Mouse (Mus musculus) T-helper 2 cell (primary cell): ENCODE data around the gene Rph3al.

ENCODE experiments used
- in situ Hi-C: fragments of 300-600 bp; cut with MboI, MseI; formaldehyde crosslinking; loops from one replicate; pipeline ENCODE4 v1.15.1; 2025; ENCODE audit warnings: high pct_unique_total_duplicates

Rph3al gene

DNA sequence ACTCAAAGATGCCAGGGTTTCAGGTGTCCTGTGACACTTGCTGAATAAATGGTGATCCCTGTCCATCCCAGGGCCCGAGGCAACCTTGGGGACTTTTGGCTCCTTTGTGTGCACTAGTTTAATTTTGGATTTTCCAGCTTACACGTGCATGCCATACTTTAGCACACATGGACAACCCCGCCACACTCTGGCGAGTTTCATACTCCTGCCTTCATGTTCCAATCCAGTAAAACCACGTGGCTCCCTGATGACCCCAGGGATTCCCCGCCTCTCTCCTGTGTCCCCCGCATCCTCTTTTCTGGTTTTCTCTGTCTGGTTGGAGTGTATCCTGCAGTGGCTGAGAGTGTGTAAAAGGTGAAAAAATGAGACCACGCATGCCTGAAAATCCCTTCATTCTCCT is 110.8 kb downstream of the Rph3al start:
- in situ Hi-C loops: no loop called here

DNA sequence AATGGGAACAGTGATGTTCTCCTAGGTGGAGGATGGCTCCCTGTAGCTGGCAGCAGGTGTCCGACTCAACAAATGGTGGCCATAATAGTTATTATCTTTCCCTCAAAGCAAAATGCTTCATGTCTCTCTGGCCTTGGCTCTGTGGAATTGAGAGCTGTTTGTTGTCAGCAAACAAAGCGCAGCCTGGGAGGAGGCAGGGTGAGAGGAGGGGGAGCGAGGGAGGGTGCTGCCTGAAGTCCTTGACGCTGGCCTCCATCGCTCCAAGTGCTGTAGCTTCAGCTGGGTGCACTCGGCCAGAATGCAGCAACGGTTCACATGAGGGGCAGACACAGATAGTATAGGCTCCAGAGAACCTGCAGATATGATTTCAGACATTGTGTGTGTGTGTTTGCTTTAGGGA is 114.7 kb downstream of the Rph3al start:
- in situ Hi-C loops: loop anchor here (5.0 kb wide), 2 partner anchors 36 to 1489 kb away; no protein-coding TSS in a partner anchor

DNA sequence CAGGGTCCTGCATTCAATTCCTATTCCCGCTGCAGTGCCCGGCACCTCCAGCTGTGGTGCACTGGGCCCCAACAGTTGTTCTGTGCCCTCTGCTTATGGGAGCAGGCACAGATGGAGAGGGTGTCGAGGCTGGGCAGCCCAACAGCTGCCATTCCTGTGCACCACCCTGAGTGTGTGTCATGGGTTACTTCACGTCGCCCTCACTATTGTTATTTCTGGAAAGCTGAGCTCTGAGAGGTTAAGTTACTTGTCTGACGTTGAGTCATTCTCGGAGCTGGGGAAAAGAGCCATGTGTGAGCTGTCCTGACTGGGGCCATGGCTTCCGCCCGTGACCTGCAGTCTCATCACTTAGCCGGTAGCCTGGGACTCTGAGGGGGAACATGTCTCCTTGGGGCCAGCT is 125.1 kb downstream of the Rph3al start:
- in situ Hi-C loops: no loop called here

DNA sequence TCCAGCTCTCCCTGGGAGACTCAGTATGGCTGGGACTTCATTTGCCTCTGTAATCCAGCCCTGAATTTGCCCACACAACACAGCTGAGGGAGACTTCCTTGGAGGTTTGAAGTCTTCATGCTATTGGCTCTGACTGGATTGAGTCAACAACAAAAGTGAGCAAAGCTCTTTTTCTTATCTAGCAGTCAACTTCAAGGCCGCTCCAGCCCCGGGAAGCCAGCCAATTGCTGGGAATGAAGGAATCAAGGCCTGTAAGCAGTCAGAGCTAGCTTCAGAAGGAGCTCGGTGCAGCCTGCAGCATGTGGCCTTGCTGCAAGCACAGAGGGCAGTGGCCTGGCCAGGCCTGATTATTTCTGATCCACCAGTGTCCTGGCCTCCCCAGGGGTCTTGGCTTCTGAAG is 126.3 kb downstream of the Rph3al start:
- in situ Hi-C loops: no loop called here

DNA sequence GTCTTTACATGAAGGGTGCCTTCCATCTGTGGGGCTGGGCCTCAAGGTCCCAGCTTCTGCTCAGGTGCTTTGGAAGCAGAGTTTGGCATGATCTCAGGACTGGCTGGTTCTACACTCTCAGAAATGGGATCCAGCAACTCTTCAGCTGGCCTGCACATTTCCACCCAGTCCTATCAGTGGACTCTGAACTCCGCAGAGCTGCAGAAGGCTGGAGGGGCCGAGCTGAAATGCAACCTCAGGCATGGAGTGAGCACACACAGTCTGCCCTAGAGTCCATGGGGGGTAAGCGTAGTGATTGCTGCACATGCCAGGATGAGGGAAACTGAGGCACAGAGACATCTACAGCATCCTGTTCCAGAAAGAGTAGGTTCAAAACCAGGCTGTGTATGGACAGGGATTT is 127.7 kb downstream of the Rph3al start:
- in situ Hi-C loops: no loop called here

DNA sequence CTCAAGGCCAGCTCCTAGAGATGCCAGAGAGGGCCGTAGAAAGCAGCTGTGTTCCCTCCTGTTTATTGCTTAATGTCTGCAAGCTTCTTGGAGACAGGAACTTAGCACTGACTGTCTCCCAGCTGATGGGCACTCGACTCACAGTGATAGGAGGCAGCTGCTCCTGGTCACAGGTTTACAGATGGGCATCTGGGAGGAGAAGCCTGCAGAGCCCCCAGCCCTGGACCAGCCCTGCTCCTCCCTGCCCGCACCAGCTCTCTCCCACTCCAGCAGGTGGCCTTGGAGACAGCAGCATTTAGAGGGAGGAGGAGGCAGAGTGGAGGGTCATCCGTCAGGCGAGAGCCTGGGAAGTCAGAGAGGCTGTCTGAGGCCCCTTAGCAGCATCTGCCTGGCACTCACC is 130.7 kb downstream of the Rph3al start:
- in situ Hi-C loops: no loop called here

DNA sequence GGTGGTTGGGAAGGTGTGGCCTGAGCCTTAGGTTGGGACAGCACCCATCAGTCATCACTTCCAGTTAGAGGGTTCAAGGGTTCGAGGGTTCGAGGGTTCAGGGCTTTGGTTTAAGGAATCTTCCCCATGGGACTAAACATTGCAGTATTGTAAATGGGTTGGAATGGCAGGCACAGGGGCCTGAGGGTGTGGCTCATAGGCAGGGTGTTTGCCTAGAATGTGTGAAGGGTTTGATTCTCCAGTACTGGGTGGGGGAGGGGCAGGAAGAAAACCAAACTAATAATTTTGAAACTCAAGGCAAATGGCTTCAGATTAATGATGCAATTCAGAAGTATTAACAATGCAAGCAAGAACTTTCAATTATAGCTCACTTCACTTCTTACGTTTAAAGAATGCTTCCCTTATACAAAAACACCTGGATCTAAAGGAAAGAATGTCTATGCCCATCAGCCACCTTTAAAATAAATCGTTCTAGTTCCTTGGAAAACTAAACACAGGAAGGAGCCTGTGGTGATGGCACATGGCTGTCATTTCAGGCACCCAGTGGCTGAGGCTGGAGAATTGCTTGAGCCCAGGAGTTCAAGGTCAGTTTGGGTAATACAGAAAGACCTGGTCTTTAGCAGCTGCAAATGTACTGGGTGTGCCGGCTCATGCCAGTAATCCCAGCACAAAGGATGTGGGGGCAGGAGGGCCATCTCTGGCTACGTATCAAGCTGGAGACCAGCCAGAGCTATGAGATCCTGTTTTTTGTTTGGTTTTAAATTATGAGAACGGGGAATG is 136.3 kb downstream of the Rph3al start:
- in situ Hi-C loops: no loop called here

DNA sequence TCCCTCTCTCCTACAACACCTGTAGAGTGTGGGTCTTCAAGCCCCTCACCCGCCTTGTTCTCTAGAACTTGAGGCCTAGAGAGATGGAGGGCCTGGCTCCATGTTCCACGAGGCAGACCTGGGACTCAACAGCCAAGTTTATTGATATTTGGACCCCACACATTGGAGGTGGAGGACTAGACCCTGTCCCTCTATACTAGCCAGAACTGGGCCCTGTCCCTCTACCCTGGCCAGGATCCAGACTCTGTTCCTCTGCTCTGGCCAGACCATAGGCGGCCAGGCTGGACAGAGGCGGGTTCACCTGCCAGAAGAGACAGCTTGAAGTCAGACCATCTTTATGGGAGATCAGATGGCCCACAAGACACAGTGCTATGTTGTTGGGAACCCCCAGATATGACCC is 136.9 kb downstream of the Rph3al start:
- in situ Hi-C loops: no loop called here

DNA sequence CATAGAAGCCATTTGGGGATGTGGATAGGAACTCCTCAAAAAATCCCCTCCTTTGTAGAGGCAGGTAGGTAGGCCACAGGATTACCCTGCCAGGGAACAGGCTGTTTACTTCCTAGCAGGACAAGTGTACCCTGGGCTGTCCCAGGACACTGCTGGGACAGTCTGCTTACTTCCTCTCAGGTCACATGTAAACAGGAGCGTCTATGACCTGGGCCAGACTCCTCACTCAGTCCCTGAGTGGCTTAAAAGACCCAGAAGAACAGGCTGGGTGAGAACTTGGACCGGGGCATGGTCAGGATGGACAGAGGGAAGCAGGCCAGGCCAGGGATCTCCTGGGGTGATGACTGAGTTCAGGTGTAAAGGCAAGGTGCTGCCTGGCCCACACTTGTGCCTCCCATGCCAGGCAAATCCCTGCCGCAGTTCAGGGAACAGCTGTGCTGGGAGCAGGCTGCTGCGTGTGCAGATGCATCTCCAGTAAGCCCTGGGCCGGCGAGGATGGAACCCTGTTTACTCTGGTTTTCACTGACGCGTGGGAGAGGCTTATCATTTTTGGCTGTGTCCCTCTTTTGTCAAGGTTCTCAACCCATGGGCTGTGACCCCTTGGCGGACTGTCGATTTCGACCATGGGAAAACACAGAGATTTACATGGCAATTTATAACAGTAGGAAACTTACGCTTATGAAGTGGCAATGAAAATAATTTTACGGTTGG is 141.5 kb downstream of the Rph3al start:
- in situ Hi-C loops: no loop called here

DNA sequence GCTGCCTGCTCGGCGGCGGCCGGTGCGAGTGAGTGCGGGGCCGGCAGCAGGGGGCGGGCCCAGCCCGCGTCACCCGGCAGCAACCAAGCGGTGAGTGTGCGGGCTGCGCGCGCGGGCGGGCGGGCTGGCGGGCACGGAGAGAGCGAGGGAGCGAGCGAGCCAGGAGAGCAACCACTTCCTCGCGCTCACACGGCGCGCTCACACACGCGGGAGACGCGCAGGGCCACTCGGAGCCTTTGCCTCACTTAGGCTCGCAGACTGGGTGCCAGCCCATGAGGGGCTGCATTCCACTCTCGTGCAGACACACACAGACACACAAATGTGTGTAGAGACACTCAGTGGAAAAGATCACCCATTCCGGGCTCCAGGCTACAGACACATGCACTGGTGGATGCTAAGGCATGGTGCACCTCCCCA is 142.2 kb downstream of the Rph3al start, which contains the start of gene Doc2b:
Gene Doc2b, minus strand, starts transcription at position 21 of the 417 bp plus-strand sequence.
- in situ Hi-C loops: no loop called here

DNA sequence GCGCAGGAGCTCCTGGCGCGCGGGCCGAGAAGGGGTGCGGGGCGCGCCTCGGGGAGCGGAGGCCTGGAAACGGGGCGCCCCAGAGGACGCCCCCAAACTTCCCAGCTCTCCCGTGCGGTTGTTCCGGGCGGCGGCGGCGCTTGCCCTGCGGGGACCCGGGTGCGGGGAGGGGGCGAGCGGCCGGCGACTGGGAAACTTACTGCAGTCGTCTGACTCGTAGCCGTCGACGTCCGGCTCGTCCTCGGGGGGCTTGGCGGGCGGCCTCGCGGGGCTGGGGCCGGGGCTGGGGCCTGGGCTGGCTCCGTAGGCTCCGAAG is 142.9 kb downstream of the Rph3al start:
- in situ Hi-C loops: no loop called here

DNA sequence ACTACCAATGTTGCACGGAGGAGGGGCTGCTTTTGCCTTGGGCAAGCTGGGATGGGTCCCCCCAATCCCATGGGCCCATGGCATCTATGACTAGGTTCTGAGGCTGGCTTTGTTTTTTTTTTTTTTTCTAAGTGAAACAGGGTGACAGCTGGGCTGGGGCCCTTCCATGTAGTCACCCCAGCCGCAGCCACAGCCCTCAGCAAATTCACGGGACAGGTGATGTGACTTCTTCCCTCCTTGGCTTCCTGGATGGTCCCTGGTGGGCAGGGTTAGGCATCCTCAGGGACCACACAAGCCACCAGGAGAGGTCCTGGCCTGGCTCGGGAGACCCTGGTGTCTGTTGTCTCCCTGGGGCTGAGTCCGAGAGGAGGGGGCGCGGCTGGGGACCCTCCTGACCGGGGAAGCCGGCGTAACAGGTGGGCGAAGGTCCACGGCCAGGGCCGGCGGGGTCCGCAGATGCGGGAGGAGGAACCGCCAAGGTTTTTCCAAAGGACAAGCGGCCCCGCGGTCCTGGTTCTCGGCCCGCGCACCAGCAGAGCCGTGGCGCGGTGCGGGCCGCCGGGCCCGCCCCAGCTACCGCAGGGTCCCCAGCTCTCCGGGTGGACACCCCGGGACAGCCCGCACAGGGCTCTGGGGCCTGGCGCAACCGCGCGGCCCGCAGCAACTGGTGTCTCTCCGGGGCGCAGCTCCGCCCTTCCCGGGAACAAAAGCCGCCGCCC is 143.5 kb downstream of the Rph3al start:
- in situ Hi-C loops: no loop called here

DNA sequence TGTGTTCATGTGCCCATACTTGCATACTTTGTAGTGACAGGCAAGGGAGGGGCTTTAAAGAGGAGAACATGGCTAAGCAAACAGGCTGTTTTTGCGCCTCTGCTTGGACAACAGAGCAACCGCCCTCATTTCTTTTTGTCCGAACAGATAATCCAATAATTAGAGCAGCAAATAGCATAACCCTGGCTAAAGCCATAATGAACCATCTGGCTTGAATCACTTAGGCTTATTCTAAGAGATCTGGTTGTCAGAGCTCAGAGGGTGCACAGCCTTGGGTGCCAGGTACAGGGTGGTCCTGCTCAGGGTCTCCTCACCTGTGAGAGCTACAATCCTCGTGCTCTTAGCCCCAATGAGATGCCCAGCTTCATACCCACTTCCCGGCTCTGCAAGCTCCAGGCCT is 144.9 kb downstream of the Rph3al start:
- in situ Hi-C loops: no loop called here

DNA sequence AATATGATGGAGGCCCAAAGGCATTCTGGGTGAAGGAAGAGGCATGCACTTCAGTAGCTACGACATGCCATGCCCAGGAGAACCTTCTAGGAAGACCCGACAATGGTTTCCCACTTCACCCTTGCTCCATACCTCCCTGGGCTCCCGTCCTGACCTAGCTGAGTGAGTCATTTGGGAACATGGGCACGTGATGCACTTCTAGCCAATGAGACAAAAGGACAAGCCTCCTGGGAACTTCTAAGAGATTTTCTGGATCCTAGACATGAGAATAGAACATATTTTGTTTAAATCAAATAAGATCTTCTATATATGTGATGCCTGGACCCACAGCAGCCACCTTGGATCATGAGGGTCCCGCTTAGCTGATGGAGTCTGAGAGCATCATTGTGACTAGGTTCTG is 145.7 kb downstream of the Rph3al start:
- in situ Hi-C loops: no loop called here

DNA sequence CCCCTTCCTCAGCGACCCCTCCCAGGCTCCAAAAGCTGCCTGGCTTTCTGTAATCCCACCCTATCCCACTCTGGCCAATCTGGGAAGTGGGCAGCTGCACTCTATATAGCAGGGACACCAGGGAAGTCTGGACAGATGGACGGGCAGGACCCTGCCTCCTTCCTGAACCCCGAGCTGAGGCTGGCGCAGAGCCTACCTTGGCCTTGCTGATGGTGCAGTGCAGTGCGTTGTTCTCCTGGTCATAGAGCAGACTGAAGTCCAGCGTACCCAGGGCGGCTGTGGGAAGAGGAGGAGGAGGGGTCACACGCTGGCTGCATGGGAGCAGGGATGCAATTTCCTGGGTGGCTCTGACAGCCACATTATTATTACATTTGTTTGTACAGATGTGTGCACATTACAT is 152.3 kb downstream of the Rph3al start:
- in situ Hi-C loops: loop anchor here (5.0 kb wide), 1 partner anchor 36 kb away; no protein-coding TSS in a partner anchor

DNA sequence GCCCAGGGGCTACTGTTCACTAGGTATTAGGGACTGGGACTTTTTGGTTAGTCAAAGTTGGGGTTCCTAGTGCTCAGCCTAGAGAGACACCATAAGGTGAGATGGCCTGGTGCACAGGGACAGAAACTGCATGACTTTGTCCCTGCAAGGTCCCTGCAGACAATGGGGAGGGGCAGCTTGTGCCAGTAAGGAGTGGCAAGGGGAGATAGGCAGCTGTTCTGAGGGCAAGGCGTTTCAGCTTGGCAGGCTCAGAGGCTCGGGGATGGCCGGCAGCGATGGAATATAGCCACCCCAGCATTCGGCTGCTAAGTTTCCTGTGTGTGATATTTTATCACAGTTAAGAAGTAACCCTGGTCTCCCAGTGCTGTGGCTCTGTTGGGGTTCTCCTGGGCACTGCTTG is 154.4 kb downstream of the Rph3al start:
- in situ Hi-C loops: no loop called here

DNA sequence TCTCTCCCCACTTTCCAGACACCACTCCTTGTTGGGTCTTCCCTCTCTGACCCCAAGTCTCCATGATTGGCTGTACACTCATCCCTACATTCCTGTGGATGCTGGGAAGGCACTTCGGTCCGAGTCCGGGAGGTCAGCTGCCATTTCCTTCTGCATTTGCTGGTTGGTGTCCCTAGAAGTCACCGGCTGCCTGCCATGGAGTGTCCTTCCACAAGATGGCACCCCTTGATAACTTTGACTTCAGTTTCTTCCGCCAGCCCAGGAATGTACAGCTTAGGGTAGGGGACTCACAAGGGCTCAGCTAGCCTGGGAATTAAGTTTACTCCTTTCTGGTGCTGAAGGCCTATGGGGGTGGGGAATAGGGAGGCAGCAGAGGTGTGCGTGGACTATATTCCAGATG is 156.3 kb downstream of the Rph3al start:
- in situ Hi-C loops: no loop called here
